Mouse (Mus musculus): ENCODE measurements around the gene Dnpep. TPM values are rescaled to one million over a fixed set of nuclear protein-coding genes. Genes with fewer than 3 reads are reported as not detected.

Dnpep gene
- polyA plus RNA-seq, 1 experiment from 2014 or later = 125 TPM

- no peaks in the 10 kb centered on the region for H3K27me3 ChIP-seq (ENCODE audit: control insufficient read depth, insufficient read depth, low read length)
- H3K9me3 ChIP-seq (replicated peaks; ENCODE audit: control insufficient read depth, low read length) = no peaks in the 10 kb centered on the region
- H3K9ac ChIP-seq (ENCODE audit: low read length) = peak overlapping the region; percentile 32; the same call in 1 of the 2 replicates
- 10% methylated on average over 11 of the region's 11 CpGs for WGBS
- peaks cover 25% of the 10 kb centered on the region for H3K4me1 ChIP-seq (ENCODE audit: control insufficient read depth, insufficient read depth, low read length)
- peak overlapping the region; percentile 9; the same call in 1 of the 2 replicates for H3K4me2 ChIP-seq (ENCODE audit: low read depth, low read length)
- no peak overlapping the region for H3K4me3 ChIP-seq (replicated peaks; ENCODE audit: low read length)
- peak; percentile 63; the same call in 1 of the 2 replicates for ATAC-seq (ENCODE audit: insufficient read depth, low FRiP score)
- peak overlapping the region; percentile 16; the same call in 1 of the 2 replicates for H3K27ac ChIP-seq (ENCODE audit: low read length)
- no peaks in the 10 kb centered on the region for H3K36me3 ChIP-seq (ENCODE audit: control insufficient read depth, insufficient read depth, low read length)
Observed at GRCm38 (mm10) chr1:75338091-75338694, 20.4 kb upstream of the Dnpep start.

DNA sequence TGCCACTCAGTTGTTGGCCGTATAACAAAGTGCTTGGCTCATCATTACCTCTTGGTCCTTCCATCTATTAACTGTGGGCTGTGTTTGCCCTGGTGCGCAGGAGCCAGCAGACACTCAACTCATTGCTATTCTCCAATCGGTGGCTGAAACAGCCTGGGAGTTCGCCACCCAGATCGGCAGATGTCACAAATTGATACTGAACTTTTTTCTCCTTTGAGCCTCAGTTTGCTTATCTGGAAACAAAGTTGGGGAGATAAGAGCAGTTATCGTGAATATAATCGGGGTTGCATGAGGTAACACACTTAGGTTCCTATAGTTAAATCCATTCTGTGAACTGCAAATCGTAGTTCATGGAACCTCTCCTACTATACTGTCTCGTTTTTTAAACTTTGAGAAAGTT is 19.3 kb upstream of the Dnpep start:
- 46% methylated on average over 9 of the region's 9 CpGs for WGBS
- no peak overlapping the region for H3K27ac ChIP-seq (ENCODE audit: low read length)
- no peak for ATAC-seq (ENCODE audit: insufficient read depth, low FRiP score)

GRCm38 (mm10) chr1:75336461-75336860 is 18.7 kb upstream of the Dnpep start:
- Histone ChIP-seq H3K36me3 (ENCODE audit: control insufficient read depth, insufficient read depth, low read length) (no peaks in the 10 kb centered on the region), H3K4me1 (ENCODE audit: control insufficient read depth, insufficient read depth, low read length) (peaks cover 25% of the 10 kb centered on the region), H3K4me3 (replicated peaks; ENCODE audit: low read length) (no peak overlapping the region), H3K4me2 (ENCODE audit: low read depth, low read length) (no peak overlapping the region), H3K27ac (ENCODE audit: low read length) (no peak overlapping the region), H3K9me3 (replicated peaks; ENCODE audit: control insufficient read depth, low read length) (no peaks in the 10 kb centered on the region), H3K9ac (ENCODE audit: low read length) (no peak overlapping the region), H3K27me3 (ENCODE audit: control insufficient read depth, insufficient read depth, low read length) (no peaks in the 10 kb centered on the region)
- 49% methylated on average over 3 of the region's 3 CpGs for WGBS
- no peak for ATAC-seq (ENCODE audit: insufficient read depth, low FRiP score)

More for the DNA sequence above, 19.3 kb upstream of the Dnpep start:
- H3K4me2 ChIP-seq (ENCODE audit: low read depth, low read length) = no peak overlapping the region
- no peaks in the 10 kb centered on the region for H3K9me3 ChIP-seq (replicated peaks; ENCODE audit: control insufficient read depth, low read length)
- no peak overlapping the region for H3K9ac ChIP-seq (ENCODE audit: low read length)
- H3K27me3 ChIP-seq (ENCODE audit: control insufficient read depth, insufficient read depth, low read length) = no peaks in the 10 kb centered on the region
- no peak overlapping the region for H3K4me3 ChIP-seq (replicated peaks; ENCODE audit: low read length)
- peaks cover 25% of the 10 kb centered on the region for H3K4me1 ChIP-seq (ENCODE audit: control insufficient read depth, insufficient read depth, low read length)
- H3K36me3 ChIP-seq (ENCODE audit: control insufficient read depth, insufficient read depth, low read length) = no peaks in the 10 kb centered on the region

- no peak overlapping the region for H3K9ac ChIP-seq (ENCODE audit: low read length)
- no peak overlapping the region for H3K4me3 ChIP-seq (replicated peaks; ENCODE audit: low read length)
- no peaks in the 10 kb centered on the region for H3K27me3 ChIP-seq (ENCODE audit: control insufficient read depth, insufficient read depth, low read length)
- no peaks in the 10 kb centered on the region for H3K9me3 ChIP-seq (replicated peaks; ENCODE audit: control insufficient read depth, low read length)
- no peak for ATAC-seq (ENCODE audit: insufficient read depth, low FRiP score)
- no peak overlapping the region for H3K4me2 ChIP-seq (ENCODE audit: low read depth, low read length)
- no peaks in the 10 kb centered on the region for H3K36me3 ChIP-seq (ENCODE audit: control insufficient read depth, insufficient read depth, low read length)
- H3K27ac ChIP-seq (ENCODE audit: low read length) = no peak overlapping the region
- 50% methylated on average over 1 of the region's 1 CpGs for WGBS
- H3K4me1 ChIP-seq (ENCODE audit: control insufficient read depth, insufficient read depth, low read length) = no peaks in the 10 kb centered on the region
Observed at GRCm38 (mm10) chr1:75331271-75331670, 13.5 kb upstream of the Dnpep start.

DNA sequence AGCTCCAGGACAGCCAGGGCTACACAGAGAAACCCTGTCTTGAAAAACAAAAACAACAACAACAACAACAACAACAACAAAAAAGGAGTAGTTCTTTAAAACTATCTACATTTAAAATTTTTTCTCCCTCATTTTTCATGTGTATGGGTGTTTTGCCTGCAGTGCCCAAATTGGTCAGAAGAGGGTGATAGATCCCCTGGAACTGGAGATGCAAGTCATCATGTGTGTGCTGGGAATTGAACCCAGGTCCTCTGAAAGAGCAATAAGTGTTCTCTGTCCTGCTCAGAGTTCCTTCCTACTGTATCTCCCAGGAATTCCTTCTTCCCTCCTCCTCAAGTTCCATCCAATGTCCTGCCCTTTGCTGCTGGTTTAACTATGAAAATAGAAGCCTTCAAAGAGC is 9.7 kb upstream of the Dnpep start:
- no peaks in the 10 kb centered on the region for H3K4me1 ChIP-seq (ENCODE audit: control insufficient read depth, insufficient read depth, low read length)
- H3K27ac ChIP-seq (ENCODE audit: low read length) = no peak overlapping the region
- no peak overlapping the region for H3K9ac ChIP-seq (ENCODE audit: low read length)
- no peaks in the 10 kb centered on the region for H3K27me3 ChIP-seq (ENCODE audit: control insufficient read depth, insufficient read depth, low read length)
- H3K36me3 ChIP-seq (ENCODE audit: control insufficient read depth, insufficient read depth, low read length) = no peaks in the 10 kb centered on the region
- no peak overlapping the region for H3K4me2 ChIP-seq (ENCODE audit: low read depth, low read length)
- H3K4me3 ChIP-seq (replicated peaks; ENCODE audit: low read length) = no peak overlapping the region
- ATAC-seq (ENCODE audit: insufficient read depth, low FRiP score) = no peak
- no peaks in the 10 kb centered on the region for H3K9me3 ChIP-seq (replicated peaks; ENCODE audit: control insufficient read depth, low read length)

- Histone ChIP-seq H3K4me1 (ENCODE audit: control insufficient read depth, insufficient read depth, low read length) (0 out of 2 replicates have a peak, but pooled peaks cover 3% of the 10 kb centered on the region), H3K27me3 (ENCODE audit: control insufficient read depth, insufficient read depth, low read length) (no peaks in the 10 kb centered on the region), H3K9me3 (replicated peaks; ENCODE audit: control insufficient read depth, low read length) (no peaks in the 10 kb centered on the region), H3K4me2 (ENCODE audit: low read depth, low read length) (no peak overlapping the region), H3K36me3 (ENCODE audit: control insufficient read depth, insufficient read depth, low read length) (peaks cover 1% of the 10 kb centered on the region; the same call in 1 of the 2 replicates), H3K4me3 (replicated peaks; ENCODE audit: low read length) (no peak overlapping the region), H3K9ac (ENCODE audit: low read length) (no peak overlapping the region), H3K27ac (ENCODE audit: low read length) (no peak overlapping the region)
- 73% methylated on average over 10 of the region's 10 CpGs for WGBS
- ATAC-seq (ENCODE audit: insufficient read depth, low FRiP score) = no peak
Observed at GRCm38 (mm10) chr1:75319166-75319565, 1.4 kb upstream of the Dnpep start.

DNA sequence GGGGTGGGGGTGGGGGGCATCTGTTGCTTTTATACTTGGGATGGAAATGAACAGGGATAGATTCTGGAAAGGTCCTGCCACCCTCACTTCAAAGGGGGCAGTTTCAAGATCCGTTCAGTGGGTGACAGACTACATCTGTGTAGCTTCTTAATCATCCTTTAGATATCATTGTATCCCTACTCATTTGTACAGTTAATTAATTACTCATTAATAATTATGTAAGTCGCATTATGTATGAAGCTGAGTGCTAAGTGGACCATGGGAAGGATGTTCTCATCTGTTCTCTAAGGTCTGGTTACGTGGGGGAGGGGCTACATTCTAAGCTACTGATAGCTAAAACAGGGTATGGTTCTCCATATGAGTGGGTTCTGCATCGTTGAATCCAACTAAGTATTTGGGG is 946 bp upstream of the Dnpep start:
- Histone ChIP-seq H3K4me2 (ENCODE audit: low read depth, low read length) (no peak overlapping the region), H3K4me1 (ENCODE audit: control insufficient read depth, insufficient read depth, low read length) (0 out of 2 replicates have a peak, but pooled peaks cover 3% of the 10 kb centered on the region), H3K27me3 (ENCODE audit: control insufficient read depth, insufficient read depth, low read length) (no peaks in the 10 kb centered on the region), H3K9ac (ENCODE audit: low read length) (no peak overlapping the region), H3K9me3 (replicated peaks; ENCODE audit: control insufficient read depth, low read length) (no peaks in the 10 kb centered on the region), H3K36me3 (ENCODE audit: control insufficient read depth, insufficient read depth, low read length) (peaks cover 4% of the 10 kb centered on the region; the same call in 1 of the 2 replicates), H3K4me3 (replicated peaks; ENCODE audit: low read length) (no peak overlapping the region), H3K27ac (ENCODE audit: low read length) (no peak overlapping the region)
- no peak for ATAC-seq (ENCODE audit: insufficient read depth, low FRiP score)
- WGBS = 86% methylated on average over 4 of the region's 4 CpGs

GRCm38 (mm10) chr1:75318301-75318700 is 511 bp upstream of the Dnpep start:
- peak overlapping the region; percentile 49 for H3K4me2 ChIP-seq (ENCODE audit: low read depth, low read length)
- no peaks in the 10 kb centered on the region for H3K27me3 ChIP-seq (ENCODE audit: control insufficient read depth, insufficient read depth, low read length)
- H3K36me3 ChIP-seq (ENCODE audit: control insufficient read depth, insufficient read depth, low read length) = peaks cover 4% of the 10 kb centered on the region; the same call in 1 of the 2 replicates
- H3K27ac ChIP-seq (ENCODE audit: low read length) = peak overlapping the region; percentile 31; the same call in 1 of the 2 replicates
- no peak for ATAC-seq (ENCODE audit: insufficient read depth, low FRiP score)
- H3K9ac ChIP-seq (ENCODE audit: low read length) = peak overlapping the region; percentile 42; the same call in 1 of the 2 replicates
- H3K4me3 ChIP-seq (replicated peaks; ENCODE audit: low read length) = peak overlapping the region; percentile 30
- H3K4me1 ChIP-seq (ENCODE audit: control insufficient read depth, insufficient read depth, low read length) = 0 out of 2 replicates have a peak, but pooled peaks cover 3% of the 10 kb centered on the region
- WGBS = 76% methylated on average over 3 of the region's 3 CpGs
- no peaks in the 10 kb centered on the region for H3K9me3 ChIP-seq (replicated peaks; ENCODE audit: control insufficient read depth, low read length)

DNA sequence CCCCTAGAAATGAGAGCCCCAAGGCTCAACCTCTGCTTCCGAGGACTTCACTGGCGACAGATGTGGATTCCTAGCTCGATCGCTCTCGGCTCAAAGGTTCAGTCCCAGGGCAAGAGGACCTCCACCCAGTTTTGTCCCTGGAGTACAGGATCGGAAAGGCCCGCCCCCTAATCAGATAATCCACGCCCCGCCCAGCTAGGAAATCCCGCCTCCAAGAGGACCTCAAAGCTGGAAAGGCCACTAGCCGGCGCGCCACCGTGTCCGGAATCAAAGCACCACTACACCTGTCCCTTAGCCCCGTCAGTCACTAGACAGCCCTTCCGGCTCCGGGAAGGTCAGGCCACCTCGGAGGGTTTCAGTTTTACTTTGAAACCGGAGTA is 939 bp downstream of the Dnpep start:
- Histone ChIP-seq H3K27ac (ENCODE audit: low read length) (peak overlapping the region; percentile 97), H3K4me2 (ENCODE audit: low read depth, low read length) (peak overlapping the region; percentile 64), H3K36me3 (ENCODE audit: control insufficient read depth, insufficient read depth, low read length) (peaks cover 11% of the 10 kb centered on the region), H3K9me3 (replicated peaks; ENCODE audit: control insufficient read depth, low read length) (no peaks in the 10 kb centered on the region), H3K27me3 (ENCODE audit: control insufficient read depth, insufficient read depth, low read length) (no peaks in the 10 kb centered on the region), H3K4me1 (ENCODE audit: control insufficient read depth, insufficient read depth, low read length) (0 out of 2 replicates have a peak, but pooled peaks cover 3% of the 10 kb centered on the region), H3K9ac (ENCODE audit: low read length) (peak overlapping the region; percentile 85), H3K4me3 (replicated peaks; ENCODE audit: low read length) (peak overlapping the region; percentile 77)
- ATAC-seq (ENCODE audit: insufficient read depth, low FRiP score) = peak; percentile 38
- WGBS = 0% methylated on average over 20 of the region's 20 CpGs

All from stomach, embryonic 16.5 days (tissue).